Mouse (Mus musculus) testis, adult 2 months (tissue): ENCODE data around the gene Eif2ak4. TPM values are rescaled to one million over a fixed set of nuclear protein-coding genes. Genes with fewer than 3 reads are reported as not detected.

Experiments
- H3K27ac ChIP-seq: fragments of 200-500 bp; 2 replicates; pipeline ENCODE4 v1.5.1; 2012; ENCODE audit warnings: low read depth, low read length; ENCODE audit not compliant: control insufficient read depth, insufficient read depth
- H3K27me3 ChIP-seq: fragments of 200-500 bp; 2 replicates; pipeline ENCODE4 v1.6.1; 2012; ENCODE audit warnings: mild to moderate bottlenecking, low read length, moderate library complexity; ENCODE audit not compliant: control insufficient read depth, insufficient read depth
- H3K36me3 ChIP-seq: fragments of 200-500 bp; 2 replicates; pipeline ENCODE4 v1.6.1; 2012; ENCODE audit warnings: mild to moderate bottlenecking, low read length; ENCODE audit not compliant: control insufficient read depth, insufficient read depth
- H3K4me1 ChIP-seq: fragments of 200-500 bp; 2 replicates; pipeline ENCODE4 v1.6.1; 2012; ENCODE audit warnings: low read length; ENCODE audit not compliant: control insufficient read depth, insufficient read depth
- H3K4me3 ChIP-seq: fragments of 200-500 bp; 2 replicates; pipeline ENCODE4 v1.5.1; 2012; ENCODE audit warnings: low read depth, mild to moderate bottlenecking, low read length, moderate library complexity, mixed read lengths; ENCODE audit not compliant: control insufficient read depth
- CTCF ChIP-seq: fragments of 200-500 bp; IDR thresholded peaks from 2 replicates; pipeline ENCODE4 v1.5.1; 2012; ENCODE audit warnings: low read depth, mild to moderate bottlenecking, inconsistent platforms, low read length, moderate library complexity; ENCODE audit not compliant: control insufficient read depth, insufficient read depth, insufficient replicate concordance
- POLR2A ChIP-seq: fragments of 200-500 bp; IDR thresholded peaks from 2 replicates; pipeline ENCODE4 v1.6.1; 2012; ENCODE audit warnings: low read depth, mild to moderate bottlenecking, inconsistent platforms, low read length, moderate library complexity; ENCODE audit not compliant: control insufficient read depth
- polyA plus RNA-seq: library from polyadenylated mRNA; depleted of rRNA; stranded (reverse); fragments of >200 nt; gene quantifications from 2 replicates; pipeline ENCODE4 v1.2.3, GENCODE M21; 2012

The Eif2ak4 gene
- polyA plus RNA-seq, 1 experiment, result 4.5 TPM

DNA sequence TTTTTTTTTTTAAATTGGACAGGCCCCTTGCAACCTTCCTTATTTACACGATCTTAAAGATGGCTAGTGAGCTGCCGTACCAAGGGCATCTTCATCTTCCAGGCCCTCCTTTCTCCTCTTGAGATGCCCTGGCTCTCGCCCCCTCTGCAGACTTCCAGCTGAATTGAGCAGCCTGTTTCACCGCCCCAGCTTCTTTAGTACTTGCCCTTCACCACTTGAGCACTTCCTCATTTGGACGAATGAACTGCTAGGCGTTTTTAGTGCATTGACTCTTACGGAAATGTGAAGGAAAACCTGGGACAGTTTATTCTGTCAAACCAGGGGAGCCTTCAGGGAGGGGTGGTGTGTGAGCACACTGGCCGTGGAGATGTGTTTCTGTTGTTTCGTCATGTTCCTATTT, 40.9 kb downstream of the Eif2ak4 start:
- Histone ChIP-seq H3K27me3 (no peaks in the 10 kb centered on the region), H3K27ac (no peak overlapping the region), H3K36me3 (no peaks in the 10 kb centered on the region), H3K4me1 (no peaks in the 10 kb centered on the region; the same call in none of the 2 replicates), H3K4me3 (no peak overlapping the region)
- TF ChIP-seq POLR2A (no peak), CTCF (no peak)

DNA sequence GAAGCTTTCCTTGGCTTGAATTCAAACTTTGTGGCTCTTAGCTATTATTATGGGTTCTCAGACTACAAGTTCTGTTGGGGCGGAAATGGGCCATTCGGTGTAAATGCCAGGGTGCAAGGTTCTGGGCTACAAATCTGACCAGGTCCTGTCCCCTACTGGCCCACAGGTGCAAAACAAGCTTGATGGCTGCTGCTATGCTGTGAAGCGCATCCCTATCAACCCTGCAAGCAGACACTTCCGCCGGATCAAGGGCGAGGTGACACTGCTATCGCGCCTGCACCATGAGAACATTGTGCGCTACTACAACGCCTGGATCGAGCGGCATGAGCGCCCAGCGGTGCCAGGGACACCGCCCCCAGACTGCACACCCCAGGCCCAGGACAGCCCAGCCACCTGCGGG, 42.2 kb downstream of the Eif2ak4 start:
- no peaks in the 10 kb centered on the region for H3K27me3 ChIP-seq
- no peaks in the 10 kb centered on the region; the same call in none of the 2 replicates for H3K4me1 ChIP-seq
- H3K27ac ChIP-seq, result no peak overlapping the region
- no peak overlapping the region; the same call in 1 of the 2 replicates for H3K4me3 ChIP-seq
- TF ChIP-seq CTCF, result no peak
- TF ChIP-seq POLR2A, result no peak
- H3K36me3 ChIP-seq, result no peaks in the 10 kb centered on the region

DNA sequence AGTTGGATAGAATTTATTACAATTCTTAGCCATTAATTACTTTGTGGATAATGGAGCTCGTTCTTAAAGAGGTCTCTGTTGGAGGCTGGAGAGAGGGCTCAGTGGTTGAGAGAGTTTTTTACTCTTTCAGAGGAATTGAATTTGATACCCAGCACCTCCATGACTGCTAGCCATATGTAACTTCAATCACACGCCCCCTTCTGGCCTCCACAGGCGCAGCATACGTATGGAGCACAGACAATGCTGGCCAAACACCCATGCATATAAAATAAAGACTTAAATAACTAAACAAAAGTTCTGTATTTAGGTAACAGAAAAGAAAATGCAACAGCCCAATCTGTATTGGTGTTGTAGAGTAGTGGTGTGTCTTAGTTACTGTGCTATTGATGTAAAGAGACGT, 43.2 kb downstream of the Eif2ak4 start:
- H3K4me3 ChIP-seq, result no peak overlapping the region
- H3K27ac ChIP-seq, result no peak overlapping the region
- no peaks in the 10 kb centered on the region for H3K27me3 ChIP-seq
- TF ChIP-seq CTCF (peak; percentile 30; the same call in 1 of the 2 replicates), POLR2A (no peak)
- no peaks in the 10 kb centered on the region; the same call in none of the 2 replicates for H3K4me1 ChIP-seq
- H3K36me3 ChIP-seq, result no peaks in the 10 kb centered on the region

DNA sequence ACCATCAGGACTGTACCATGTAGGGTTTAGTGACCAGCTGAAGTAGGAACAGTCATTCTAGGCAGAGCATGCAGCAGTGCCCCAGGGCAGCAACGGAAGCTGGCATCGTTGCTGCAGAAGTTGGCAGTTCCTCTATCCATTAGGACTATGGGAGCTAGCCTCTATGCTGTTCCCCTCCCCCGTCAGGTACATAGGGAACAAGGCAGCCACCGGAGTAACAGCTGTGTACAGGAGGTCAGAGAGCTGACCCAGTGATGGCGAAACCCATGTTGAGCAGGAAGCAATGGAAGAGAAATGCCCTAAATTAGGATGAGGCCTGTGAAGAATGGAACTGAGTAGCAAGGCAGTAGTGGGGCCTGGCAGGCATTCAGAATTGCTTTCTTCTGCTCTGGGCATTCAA, 53.8 kb downstream of the Eif2ak4 start:
- no peak overlapping the region for H3K4me3 ChIP-seq
- no peak overlapping the region for H3K27ac ChIP-seq
- H3K36me3 ChIP-seq, result no peaks in the 10 kb centered on the region
- H3K27me3 ChIP-seq, result no peaks in the 10 kb centered on the region
- TF ChIP-seq CTCF (no peak), POLR2A (no peak)
- no peaks in the 10 kb centered on the region; the same call in 1 of the 2 replicates for H3K4me1 ChIP-seq

DNA sequence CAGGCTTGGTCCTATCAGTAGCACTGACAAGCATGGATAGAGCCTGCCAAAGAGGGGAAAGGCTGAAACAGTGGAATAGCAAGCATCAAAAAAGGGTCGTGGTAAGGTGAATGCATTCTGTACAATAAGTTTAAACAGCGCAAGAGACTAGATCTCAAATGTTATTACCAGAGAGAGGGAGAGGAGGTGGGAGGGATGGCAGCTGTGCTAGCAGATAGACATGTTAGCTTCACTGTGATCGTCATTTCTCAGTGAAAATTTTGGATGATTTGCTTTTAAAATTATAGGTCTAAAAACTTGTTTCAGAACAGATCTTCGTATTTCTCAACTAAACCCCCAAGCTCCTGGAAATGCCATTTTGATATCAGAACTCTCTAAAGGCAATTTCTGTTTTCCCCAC, 54.3 kb downstream of the Eif2ak4 start:
- no peaks in the 10 kb centered on the region for H3K36me3 ChIP-seq

DNA sequence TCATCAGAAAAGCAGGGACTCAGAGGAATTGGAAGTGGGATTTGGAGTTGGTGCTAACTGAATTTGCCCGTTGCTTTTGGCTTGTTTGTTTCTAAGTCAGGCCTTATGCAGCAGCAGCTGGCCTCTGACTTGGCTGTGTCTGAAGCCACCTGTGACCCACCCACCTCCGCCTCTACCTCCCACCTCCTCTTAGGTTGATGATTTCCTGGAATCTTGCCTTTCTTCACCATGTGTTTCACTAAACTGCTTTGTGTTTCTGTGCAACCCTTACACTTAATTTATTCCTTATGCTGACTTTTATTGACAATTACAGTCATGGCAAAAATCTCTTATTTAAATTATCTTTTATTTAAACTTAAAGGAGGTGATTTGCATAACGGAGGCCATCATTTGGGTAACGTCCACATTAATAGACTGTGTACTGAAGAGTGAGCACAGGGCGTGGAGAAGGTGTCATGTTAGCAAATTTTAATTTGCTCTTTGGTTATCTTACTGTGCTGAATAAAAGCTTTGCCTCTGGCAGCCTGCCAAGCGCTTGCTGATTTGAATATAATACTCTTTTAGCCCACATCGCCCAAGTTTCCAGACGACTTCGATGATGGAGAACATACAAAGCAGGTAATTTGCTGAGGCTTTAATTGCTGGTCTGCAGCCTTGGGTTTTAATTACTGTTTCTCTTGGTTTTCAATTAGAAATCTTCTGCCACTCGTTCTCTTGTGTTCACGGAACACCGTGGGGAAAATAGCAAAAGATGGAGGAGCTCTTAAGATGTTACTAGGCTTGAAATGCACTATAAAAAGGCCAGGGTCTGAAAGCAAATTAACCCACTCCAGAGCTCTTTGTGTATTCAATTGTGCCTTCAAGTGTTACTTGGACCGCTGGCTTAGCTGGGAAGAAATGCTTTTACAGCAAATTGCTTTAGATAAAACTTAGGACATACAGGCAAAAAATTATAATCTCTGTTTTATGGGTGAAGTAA, 57.6 kb downstream of the Eif2ak4 start:
- TF ChIP-seq CTCF, result no peak
- TF ChIP-seq POLR2A, result no peak
- Histone ChIP-seq H3K36me3 (no peaks in the 10 kb centered on the region), H3K4me3 (no peak overlapping the region), H3K27ac (no peak overlapping the region), H3K4me1 (no peaks in the 10 kb centered on the region), H3K27me3 (no peaks in the 10 kb centered on the region)

More for the DNA sequence above, 54.3 kb downstream of the Eif2ak4 start:
- no peaks in the 10 kb centered on the region for H3K27me3 ChIP-seq
- H3K27ac ChIP-seq, result no peak overlapping the region
- no peak for TF ChIP-seq CTCF
- TF ChIP-seq POLR2A, result no peak
- H3K4me1 ChIP-seq, result no peaks in the 10 kb centered on the region; the same call in 1 of the 2 replicates
- no peak overlapping the region for H3K4me3 ChIP-seq

DNA sequence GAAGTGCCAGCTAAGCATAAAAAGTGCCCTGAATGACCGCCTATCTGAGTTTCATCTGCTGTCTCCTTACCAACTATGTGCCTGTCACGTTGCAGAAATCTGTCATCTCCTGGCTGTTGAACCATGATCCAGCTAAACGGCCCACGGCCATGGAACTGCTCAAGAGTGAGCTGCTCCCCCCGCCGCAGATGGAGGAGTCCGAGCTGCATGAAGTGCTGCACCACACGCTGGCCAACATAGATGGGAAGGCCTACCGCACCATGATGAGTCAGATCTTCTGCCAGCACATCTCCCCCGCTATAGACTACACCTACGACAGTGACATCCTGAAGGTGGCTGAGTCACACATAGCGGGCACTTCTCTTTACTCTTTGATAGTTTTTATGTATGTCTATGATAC, 59.8 kb downstream of the Eif2ak4 start:
- no peak overlapping the region for H3K27ac ChIP-seq
- H3K4me3 ChIP-seq, result no peak overlapping the region
- no peaks in the 10 kb centered on the region for H3K36me3 ChIP-seq
- no peak for TF ChIP-seq POLR2A
- TF ChIP-seq CTCF, result no peak
- no peaks in the 10 kb centered on the region for H3K27me3 ChIP-seq
- no peaks in the 10 kb centered on the region for H3K4me1 ChIP-seq
